Mouse (Mus musculus) intestine, embryonic 14.5 days (tissue): ENCODE measurements around the gene Olfr1281. TPM values are rescaled to one million over a fixed set of nuclear protein-coding genes. Genes with fewer than 3 reads are reported as not detected.
"Not testable (repeated sequence)": the region's sequence is repeated elsewhere in the genome, so short reads cannot be mapped to it uniquely, and the experiment has no call there.

Experiments
- ATAC-seq: fragments of 200-750 bp; cut with Nextera tagmentation; replicated peaks from 2 replicates; pipeline ENCODE4 v1.8.0; 2017; ENCODE audit warnings: low read depth, moderate number of reproducible peaks, moderate TSS enrichment, moderate library complexity; ENCODE audit not compliant: low FRiP score, low TSS enrichment
- DNase-seq: peaks from one replicate; pipeline ENCODE4 v3.0.0-alpha.2; 2018; ENCODE audit warnings: low spot score
- H3K27ac ChIP-seq: fragments of 300-500 bp; sonication (generic); 2 replicates; pipeline ENCODE4 v1.5.1; 2014; ENCODE audit warnings: low read depth, mild to moderate bottlenecking, control low read depth
- H3K27me3 ChIP-seq: fragments of 300-500 bp; sonication (generic); replicated peaks from 2 replicates; pipeline ENCODE4 v1.6.1; 2014; ENCODE audit warnings: low read length, control low read depth; ENCODE audit not compliant: control insufficient read depth, insufficient read depth
- H3K36me3 ChIP-seq: fragments of 300-500 bp; sonication (generic); 2 replicates; pipeline ENCODE4 v1.6.1; 2014; ENCODE audit warnings: low read length, control low read depth; ENCODE audit not compliant: control insufficient read depth, insufficient read depth
- H3K4me1 ChIP-seq: fragments of 300-500 bp; sonication (generic); replicated peaks from 2 replicates; pipeline ENCODE4 v1.6.1; 2014; ENCODE audit warnings: low read length, control low read depth, mixed read lengths; ENCODE audit not compliant: control insufficient read depth, insufficient read depth
- H3K4me2 ChIP-seq: fragments of 300-500 bp; sonication (generic); 2 replicates; pipeline ENCODE4 v1.6.1; 2014; ENCODE audit warnings: low read length
- H3K4me3 ChIP-seq: fragments of 300-500 bp; sonication (generic); 2 replicates; pipeline ENCODE4 v1.5.1; 2014; ENCODE audit warnings: low read depth, low read length, control low read depth, mixed read lengths
- H3K9ac ChIP-seq: fragments of 300-500 bp; sonication (generic); 2 replicates; pipeline ENCODE4 v1.6.1; 2014; ENCODE audit warnings: mild to moderate bottlenecking, low read length
- H3K9me3 ChIP-seq: fragments of 300-500 bp; sonication (generic); 2 replicates; pipeline ENCODE4 v1.6.1; 2016; ENCODE audit warnings: low read length, control low read depth; ENCODE audit not compliant: control insufficient read depth
- WGBS: fragments of 180-500 bp; shearing (Covaris S2); extraction: QIAGEN DNeasy Blood & Tissue Kit; methylation state at CpG from one replicate; pipeline ENCODE4 v1.1.7; 2014; 5-methylcytosine and 5-hydroxymethylcytosine counted together
- polyA plus RNA-seq: library from polyadenylated mRNA; unstranded; fragments of >200 nt; fragmentation: Nextera tagmentation; extraction: Ambion mirVana; gene quantifications from 2 replicates; pipeline ENCODE4 v1.2.1, GENCODE M21; 2014

Gene Olfr1281
- not detected in 2 replicates for polyA plus RNA-seq

DNA sequence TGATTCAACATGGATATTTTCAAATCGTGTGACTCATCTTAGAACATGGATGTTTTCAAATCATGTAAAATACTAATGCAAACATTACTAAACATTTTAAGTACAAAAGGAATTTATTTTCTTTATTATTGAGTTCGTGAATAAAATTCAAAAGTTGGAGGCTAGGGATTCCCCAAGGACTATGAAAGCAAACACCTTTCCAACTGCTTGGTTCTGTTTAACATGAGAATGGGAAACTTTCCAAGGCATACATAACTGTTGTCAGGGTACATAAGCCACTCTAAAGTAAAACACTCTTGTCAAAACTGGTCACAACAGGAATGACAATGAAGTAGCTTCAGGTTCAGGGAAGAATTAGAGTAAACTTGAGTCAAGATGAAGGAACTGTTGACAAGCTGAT lies at the start of gene Olfr1281:
Olfr1281 (plus strand) TSS at position 301 of the 400 bp plus-strand sequence.
- no peak for ATAC-seq
- H3K27me3 ChIP-seq = no peaks in the 10 kb centered on the region
- no peak within 1 kb of the TSS for H3K9ac ChIP-seq
- WGBS = 77% methylated on average over 2 of the region's 2 CpGs
- no peak within 1 kb of the TSS for H3K27ac ChIP-seq
- DNase-seq = no peak
- H3K36me3 ChIP-seq = no peaks in the 10 kb centered on the region
- H3K9me3 ChIP-seq = no peaks in the 10 kb centered on the region
- no peak within 1 kb of the TSS for H3K4me2 ChIP-seq
- H3K4me1 ChIP-seq = no peaks in the 10 kb centered on the region
- no peak within 1 kb of the TSS for H3K4me3 ChIP-seq

DNA sequence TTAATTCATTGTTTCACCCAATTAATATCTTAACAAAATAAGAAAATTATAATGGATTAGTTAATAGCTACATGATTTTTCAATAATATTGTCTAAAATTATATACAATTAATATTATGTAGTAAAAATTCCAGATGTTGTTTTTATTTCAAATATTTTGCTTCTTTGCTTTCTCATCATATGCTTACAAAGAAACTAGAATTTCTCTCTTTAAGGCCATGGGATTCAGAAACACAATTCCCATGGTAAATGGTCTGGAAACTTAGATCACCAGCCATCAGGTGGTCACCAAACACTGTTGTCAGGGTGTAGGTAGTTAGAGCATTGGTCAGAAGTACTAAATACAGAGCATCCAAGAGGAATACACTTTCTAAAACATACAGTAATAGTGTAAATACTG lies 36.5 kb upstream of the Olfr1281 start, which contains the start of gene Olfr1278:
Olfr1278 (plus strand) TSS at position 301 of the 400 bp plus-strand sequence.
- no peak for ATAC-seq

DNA sequence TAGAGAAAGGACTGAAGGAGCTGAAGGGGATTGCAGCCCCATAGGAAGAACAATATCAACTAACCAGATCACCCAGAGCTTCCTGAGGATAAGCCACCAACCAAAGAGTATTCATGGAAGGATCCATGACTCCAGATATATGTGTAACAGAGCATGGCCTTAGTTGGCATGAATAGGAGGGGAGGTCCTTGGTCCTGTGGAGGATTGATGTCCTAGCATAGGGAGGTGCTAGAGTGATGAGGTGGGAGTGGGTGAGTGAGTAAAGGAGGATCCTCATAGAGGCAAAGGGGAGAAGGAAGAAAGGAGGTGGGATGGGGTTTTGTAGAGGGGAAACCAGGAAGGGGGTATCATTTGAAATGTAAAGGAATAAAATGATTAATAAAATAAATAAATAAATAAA lies 27.8 kb upstream of the Olfr1281 start:
- Histone ChIP-seq H3K9ac (no peak overlapping the region), H3K4me3 (no peak overlapping the region), H3K27ac (no peak overlapping the region), H3K36me3 (no peaks in the 10 kb centered on the region), H3K4me1 (no peaks in the 10 kb centered on the region), H3K9me3 (no peaks in the 10 kb centered on the region), H3K4me2 (no peak overlapping the region), H3K27me3 (no peaks in the 10 kb centered on the region)
- ATAC-seq (no peak), DNase-seq (no peak)

More for the DNA sequence above, 36.5 kb upstream of the Olfr1281 start, which contains the start of gene Olfr1278:
- Histone ChIP-seq H3K4me2 (no peak within 1 kb of the TSS), H3K27ac (no peak within 1 kb of the TSS), H3K27me3 (no peaks in the 10 kb centered on the region), H3K4me3 (no peak within 1 kb of the TSS), H3K36me3 (no peaks in the 10 kb centered on the region), H3K9me3 (no peaks in the 10 kb centered on the region), H3K4me1 (no peaks in the 10 kb centered on the region), H3K9ac (no peak within 1 kb of the TSS)
- no peak for DNase-seq

- H3K4me2 ChIP-seq = no peak within 1 kb of the TSS
- no peaks in the 10 kb centered on the region for H3K36me3 ChIP-seq
- no peaks in the 10 kb centered on the region for H3K27me3 ChIP-seq
- no peak for ATAC-seq
- H3K27ac ChIP-seq = no peak within 1 kb of the TSS
- H3K9ac ChIP-seq = no peak within 1 kb of the TSS
- H3K4me1 ChIP-seq = no peaks in the 10 kb centered on the region
- H3K9me3 ChIP-seq = no peaks in the 10 kb centered on the region
- no peak within 1 kb of the TSS for H3K4me3 ChIP-seq
- DNase-seq = no peak
These were observed 25.9 kb upstream of the Olfr1281 start, which contains the start of gene Olfr1279 for GRCm38 (mm10) chr2:111300374-111300773. Olfr1279 (plus strand) TSS chr2:111300635.

GRCm38 (mm10) chr2:111313717-111314116 lies 12.6 kb upstream of the Olfr1281 start, which contains the start of gene Olfr1280:
Olfr1280 (plus strand) TSS chr2:111314017.
- Histone ChIP-seq H3K9ac (no peak within 1 kb of the TSS), H3K4me2 (no peak within 1 kb of the TSS), H3K27ac (no peak within 1 kb of the TSS), H3K4me1 (no peaks in the 10 kb centered on the region), H3K27me3 (no peaks in the 10 kb centered on the region), H3K36me3 (no peaks in the 10 kb centered on the region), H3K9me3 (no peaks in the 10 kb centered on the region), H3K4me3 (no peak within 1 kb of the TSS)
- ATAC-seq = no peak
- DNase-seq = no peak

DNA sequence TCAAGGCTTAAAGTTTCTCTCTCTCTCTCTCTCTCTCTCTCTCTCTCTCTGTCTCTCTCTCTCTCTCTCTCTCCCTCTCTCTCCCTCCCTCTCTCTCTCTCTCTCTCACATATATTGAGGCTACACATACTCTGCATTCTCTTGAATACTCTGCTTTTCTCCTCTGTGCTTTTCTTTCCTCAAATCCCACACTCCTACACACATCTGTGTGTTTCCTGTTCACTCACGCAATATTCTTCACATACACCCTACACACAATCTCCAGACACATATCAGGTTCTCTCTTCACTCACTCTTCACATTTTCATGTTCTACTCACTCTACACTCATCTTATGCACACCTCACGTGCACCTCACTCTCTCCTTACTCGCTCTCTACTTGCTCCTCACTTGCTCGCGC lies 7.4 kb downstream of the Olfr1281 start:
- 92% methylated on average over 5 of the region's 5 CpGs for WGBS
- H3K36me3 ChIP-seq, H3K4me2 ChIP-seq, DNase-seq, H3K27ac ChIP-seq, H3K27me3 ChIP-seq, H3K9me3 ChIP-seq, H3K4me1 ChIP-seq, ATAC-seq, H3K9ac ChIP-seq, H3K4me3 ChIP-seq: not testable (repeated sequence)

DNA sequence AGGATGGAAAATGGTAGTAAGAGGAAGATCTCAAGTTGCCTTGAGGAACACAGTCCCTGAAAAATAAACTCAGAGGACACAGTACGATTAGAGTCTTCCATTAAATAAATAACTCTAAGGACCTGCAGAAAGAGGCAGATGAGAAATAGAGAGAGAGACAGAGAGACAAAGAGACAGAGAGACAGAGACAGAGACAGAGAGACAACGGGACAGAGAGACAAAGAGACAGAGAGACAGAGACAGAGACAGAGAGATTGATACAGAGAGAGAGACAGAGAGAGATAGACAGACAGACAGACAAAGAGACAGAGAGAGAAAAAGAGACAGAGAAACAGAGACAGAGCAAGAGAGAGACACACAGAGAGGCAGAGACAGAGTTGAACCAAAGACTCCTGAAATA lies 9.7 kb downstream of the Olfr1281 start, which contains the start of gene Olfr1282:
Olfr1282 (minus strand) TSS at position 101 of the 400 bp plus-strand sequence.
- H3K4me2 ChIP-seq = no peak within 1 kb of the TSS
- H3K4me1 ChIP-seq = no peaks in the 10 kb centered on the region
- DNase-seq = no peak
- no peak for ATAC-seq
- no peak within 1 kb of the TSS for H3K27ac ChIP-seq
- no peaks in the 10 kb centered on the region for H3K9me3 ChIP-seq
- 69% methylated on average over 2 of the region's 2 CpGs for WGBS
- no peak within 1 kb of the TSS for H3K9ac ChIP-seq
- H3K27me3 ChIP-seq = no peaks in the 10 kb centered on the region
- no peak within 1 kb of the TSS for H3K4me3 ChIP-seq
- no peaks in the 10 kb centered on the region for H3K36me3 ChIP-seq

- H3K9ac ChIP-seq = no peak within 1 kb of the TSS
- no peaks in the 10 kb centered on the region for H3K4me1 ChIP-seq
- no peaks in the 10 kb centered on the region for H3K9me3 ChIP-seq
- no peak for ATAC-seq
- no peak within 1 kb of the TSS for H3K4me2 ChIP-seq
- no peaks in the 10 kb centered on the region for H3K36me3 ChIP-seq
- 85% methylated on average over 2 of the region's 2 CpGs for WGBS
- H3K4me3 ChIP-seq = no peak within 1 kb of the TSS
- no peaks in the 10 kb centered on the region for H3K27me3 ChIP-seq
- no peak within 1 kb of the TSS for H3K27ac ChIP-seq
- no peak for DNase-seq
These were observed 40.2 kb downstream of the Olfr1281 start, which contains the start of gene Olfr1283 for GRCm38 (mm10) chr2:111366490-111366889. Olfr1283 (plus strand) TSS chr2:111366790.

DNA sequence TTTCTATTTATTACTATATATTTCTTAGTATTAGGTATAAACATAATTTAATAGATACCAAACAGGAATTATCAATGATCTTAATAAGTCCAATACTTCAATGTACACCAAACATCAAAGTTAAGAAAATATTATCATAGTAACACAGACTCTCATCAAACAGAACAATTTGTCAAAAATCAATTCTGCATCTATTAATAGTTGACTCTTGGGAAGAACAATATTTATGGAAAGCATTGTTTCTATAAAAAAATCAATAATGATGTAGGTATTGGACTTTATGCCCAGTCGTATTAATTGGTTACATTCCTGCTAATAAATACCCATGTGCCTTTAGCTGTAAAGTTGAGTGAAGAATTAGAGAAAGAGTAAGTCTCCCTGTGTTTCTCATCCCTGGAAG lies 48.9 kb downstream of the Olfr1281 start, which contains the start of gene Olfr1284:
Olfr1284 (plus strand) TSS at position 301 of the 400 bp plus-strand sequence.
- H3K4me1 ChIP-seq = no peaks in the 10 kb centered on the region
- no peak for ATAC-seq

More for the DNA sequence above, 48.9 kb downstream of the Olfr1281 start, which contains the start of gene Olfr1284:
- H3K4me3 ChIP-seq = no peak within 1 kb of the TSS
- H3K36me3 ChIP-seq = no peaks in the 10 kb centered on the region
- no peak within 1 kb of the TSS for H3K9ac ChIP-seq
- no peaks in the 10 kb centered on the region for H3K9me3 ChIP-seq
- 91% methylated on average over 1 of the region's 1 CpGs for WGBS
- no peaks in the 10 kb centered on the region for H3K27me3 ChIP-seq
- H3K27ac ChIP-seq = no peak within 1 kb of the TSS
- no peak within 1 kb of the TSS for H3K4me2 ChIP-seq
- no peak for DNase-seq
